Mouse (Mus musculus) lung, postnatal 0 days (tissue): Measurements from ENCODE around the gene Mtmr14.

Source experiments
- CTCF ChIP-seq: IDR thresholded peaks from 2 replicates; pipeline ENCODE4 v1.5.1; 2016; ENCODE audit warnings: antibody characterized with exemption, mild to moderate bottlenecking
- EP300 ChIP-seq: IDR thresholded peaks from 2 replicates; pipeline ENCODE4 v1.6.1; 2016; ENCODE audit warnings: antibody characterized with exemption, mild to moderate bottlenecking, control low read depth

- TF ChIP-seq EP300 (no peak), CTCF (no peak)
Observed at GRCm38 (mm10) chr6:113315972-113316371, 78.3 kb downstream of the Mtmr14 start.
